Mouse (Mus musculus) liver (tissue): ENCODE data around the gene Il34.

ENCODE experiments used
- DNase-seq: peaks from one replicate; pipeline ENCODE4 v3.0.0-alpha.2; 2020; ENCODE audit warnings: mixed read lengths

The Il34 gene

GRCm38 (mm10) chr8:110810481-110811065 lies 4.8 kb upstream of the Il34 start:
- no peak for DNase-seq

DNA sequence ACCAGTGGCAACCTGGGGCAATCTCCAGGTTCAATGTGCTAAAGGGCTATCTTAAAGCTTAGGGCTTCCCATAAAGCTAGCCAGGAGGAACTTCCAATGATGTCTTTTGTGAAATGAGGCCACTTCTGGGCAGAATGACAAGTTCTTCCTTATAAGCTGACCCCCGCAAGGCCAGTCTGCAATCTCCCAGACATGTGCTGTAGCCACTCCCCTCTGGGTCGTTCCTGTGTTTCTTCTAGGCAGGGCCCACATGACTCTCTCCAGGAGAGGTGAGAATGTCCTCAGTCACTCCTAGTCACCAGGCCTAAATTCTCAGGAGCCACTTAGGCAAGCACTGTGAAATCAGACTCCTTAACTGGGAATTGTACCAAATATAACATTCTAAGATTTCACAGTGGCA lies 4.1 kb upstream of the Il34 start:
- DNase-seq = no peak

DNA sequence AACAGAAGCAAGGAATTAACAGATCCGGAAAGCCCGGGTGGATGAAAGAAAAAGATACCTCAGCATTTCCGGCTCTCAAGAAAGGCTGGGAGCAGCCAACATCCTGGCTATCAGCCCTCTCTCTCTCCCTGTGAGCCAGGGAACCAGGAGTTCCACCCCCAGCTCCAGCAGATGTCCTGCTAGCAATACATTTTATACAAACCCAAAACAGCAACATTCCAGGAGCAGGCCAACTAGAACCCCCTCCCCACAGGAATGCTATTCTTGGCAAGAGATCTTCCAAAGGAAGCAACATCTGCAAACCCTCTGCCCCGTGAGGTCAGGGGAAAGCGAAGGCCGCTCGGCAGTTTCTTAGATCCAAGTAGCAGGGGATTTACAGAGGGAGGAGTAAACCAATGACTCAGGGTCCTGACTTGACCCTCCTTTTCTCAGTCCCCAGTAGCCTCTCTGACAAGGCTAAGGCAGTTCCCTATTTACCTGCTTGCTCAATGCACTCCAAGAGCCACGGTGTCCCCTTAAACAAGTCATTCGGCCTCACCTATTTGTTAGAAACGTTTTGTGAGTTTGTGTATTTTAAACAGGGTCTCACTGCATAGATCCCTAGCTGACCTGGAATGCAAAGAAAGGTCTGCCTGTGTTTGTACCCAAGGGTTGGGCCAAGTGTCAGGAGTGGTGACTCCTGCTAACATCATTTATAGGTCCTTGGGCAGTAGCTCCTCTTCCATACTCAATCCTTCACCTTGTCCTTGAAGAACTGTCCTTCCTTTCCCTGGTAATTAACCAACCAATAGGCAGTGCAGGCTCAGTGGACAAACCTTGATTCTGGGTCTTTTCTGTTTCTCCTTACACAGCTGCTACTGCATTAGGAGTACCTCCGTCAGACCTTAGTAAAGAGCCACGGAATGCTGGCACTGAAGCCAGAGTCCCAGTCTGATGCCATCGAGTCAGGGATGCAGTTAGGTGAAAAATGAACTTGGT lies 3.1 kb upstream of the Il34 start:
- DNase-seq = peak; percentile 26

DNA sequence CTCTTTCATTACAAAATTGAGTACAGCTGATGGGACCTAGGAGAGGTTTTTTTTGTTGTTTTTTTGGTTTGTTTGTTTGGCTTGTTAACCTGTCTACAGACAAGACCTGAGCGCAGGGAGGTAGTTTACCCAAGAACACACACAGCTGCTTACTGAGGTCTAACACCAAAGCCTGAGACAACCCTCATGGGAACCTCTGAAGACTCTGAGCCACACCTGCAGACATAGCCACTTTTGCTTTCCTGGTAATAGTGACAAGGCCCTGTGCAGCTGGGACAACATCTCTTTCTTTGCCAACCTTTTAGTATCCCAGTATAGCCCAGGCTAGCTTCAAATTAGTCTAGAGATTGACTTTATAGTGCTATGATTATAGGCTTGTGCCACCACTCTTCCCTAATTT lies 422 bp upstream of the Il34 start:
- no peak for DNase-seq

- no peak for DNase-seq
These were observed 754 bp downstream of the Il34 start for GRCm38 (mm10) chr8:110804825-110805514.

- no peak for DNase-seq
These were observed 1.9 kb downstream of the Il34 start for GRCm38 (mm10) chr8:110803856-110804255.

- no peak for DNase-seq
These were observed 2.7 kb downstream of the Il34 start for GRCm38 (mm10) chr8:110802988-110803387.

DNA sequence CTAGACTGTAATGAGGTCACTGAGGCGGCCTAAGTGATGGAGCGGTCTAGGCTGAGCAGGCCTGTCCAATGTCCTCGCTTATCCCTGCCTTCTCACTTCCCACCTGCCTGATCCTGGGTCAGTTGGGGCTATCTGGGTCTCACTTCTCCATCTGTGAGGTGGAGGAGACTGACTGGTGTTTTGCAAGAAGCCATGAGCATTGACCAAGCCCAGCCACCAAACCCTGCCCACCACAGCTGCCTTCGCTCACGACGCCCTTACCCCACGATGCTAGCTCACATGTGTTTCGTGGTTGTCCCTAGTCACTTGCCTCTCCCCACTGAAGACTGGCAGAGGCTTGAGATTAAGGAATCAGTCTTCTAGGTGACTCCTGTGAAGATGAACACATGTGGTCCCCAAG lies 8.6 kb downstream of the Il34 start:
- no peak for DNase-seq

DNA sequence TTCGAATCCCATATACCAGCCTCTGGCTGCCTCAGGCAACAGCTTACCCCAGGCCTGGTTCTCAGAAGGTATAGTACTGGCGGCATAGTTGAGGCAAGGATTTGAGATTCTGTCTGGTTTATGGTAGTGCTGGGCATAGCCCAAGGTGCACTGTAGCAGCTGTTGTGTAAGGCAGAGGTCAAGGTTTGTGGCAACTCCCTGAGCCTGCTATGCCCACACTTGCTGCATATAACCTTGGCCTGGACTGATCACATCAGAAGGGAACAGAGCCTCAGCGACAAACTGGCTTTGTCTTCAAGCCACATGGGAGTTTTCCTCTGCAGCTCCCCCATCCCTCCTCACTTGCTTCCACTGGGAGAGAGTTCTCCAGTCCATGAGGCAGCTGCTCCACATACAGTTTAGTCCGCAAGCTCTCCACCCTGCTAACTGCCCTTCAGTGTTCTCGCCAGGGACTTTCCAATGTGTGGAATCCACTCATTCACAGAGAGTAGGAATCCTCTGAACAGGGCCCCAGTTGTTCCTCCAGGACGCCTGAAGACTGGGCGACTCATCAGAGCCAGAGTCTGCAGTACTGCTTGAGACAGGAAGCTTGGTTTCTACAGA lies 11.3 kb downstream of the Il34 start:
- no peak for DNase-seq

DNA sequence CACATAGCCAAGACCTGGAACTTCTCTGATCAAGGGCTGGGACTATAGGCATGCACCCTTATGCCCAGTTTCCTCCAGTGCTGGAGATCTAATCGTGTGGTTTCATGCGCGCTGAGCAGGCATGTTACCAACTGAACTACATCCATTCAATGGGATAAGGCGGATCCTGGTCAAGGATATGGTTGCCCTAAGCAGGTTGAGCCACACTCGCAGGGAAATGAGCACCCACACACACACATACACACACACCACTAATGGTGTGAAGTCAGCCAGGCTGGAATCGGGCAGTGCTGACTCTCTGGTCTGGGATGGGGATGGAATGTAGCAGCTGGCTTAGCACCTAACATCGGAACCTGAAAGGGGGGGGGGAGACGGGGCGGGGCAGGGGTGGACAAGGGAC lies 11.8 kb downstream of the Il34 start:
- no peak for DNase-seq

DNA sequence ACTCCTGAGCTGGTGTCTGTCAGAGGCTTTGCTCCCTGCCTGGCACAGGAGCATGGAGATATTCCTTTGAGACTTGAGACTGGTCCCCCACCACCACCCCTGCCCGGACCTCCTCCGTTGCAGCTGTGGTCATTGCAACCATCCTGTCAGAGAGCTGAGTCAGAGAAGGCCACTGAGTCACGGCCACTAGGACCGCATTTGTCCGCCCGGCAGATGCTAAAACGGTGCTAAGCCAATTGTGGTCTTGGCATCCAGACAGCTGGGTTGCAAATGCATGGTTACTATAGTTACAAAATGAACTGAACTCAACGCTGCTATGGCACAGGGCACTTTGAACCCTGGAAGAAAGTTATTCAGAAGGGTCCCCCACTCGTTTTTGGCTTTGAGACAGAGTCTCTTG lies 12.2 kb downstream of the Il34 start:
- DNase-seq = no peak

- DNase-seq = no peak
These were observed 13.0 kb downstream of the Il34 start for GRCm38 (mm10) chr8:110792574-110793200.

GRCm38 (mm10) chr8:110791164-110791563 lies 14.6 kb downstream of the Il34 start:
- no peak for DNase-seq

GRCm38 (mm10) chr8:110790270-110790669 lies 15.5 kb downstream of the Il34 start:
- DNase-seq = no peak

- DNase-seq = no peak
These were observed 16.2 kb downstream of the Il34 start for GRCm38 (mm10) chr8:110789571-110789970.

- no peak for DNase-seq
These were observed 16.7 kb downstream of the Il34 start for GRCm38 (mm10) chr8:110788981-110789380.

- DNase-seq = no peak
These were observed 18.2 kb downstream of the Il34 start for GRCm38 (mm10) chr8:110787411-110787954.

DNA sequence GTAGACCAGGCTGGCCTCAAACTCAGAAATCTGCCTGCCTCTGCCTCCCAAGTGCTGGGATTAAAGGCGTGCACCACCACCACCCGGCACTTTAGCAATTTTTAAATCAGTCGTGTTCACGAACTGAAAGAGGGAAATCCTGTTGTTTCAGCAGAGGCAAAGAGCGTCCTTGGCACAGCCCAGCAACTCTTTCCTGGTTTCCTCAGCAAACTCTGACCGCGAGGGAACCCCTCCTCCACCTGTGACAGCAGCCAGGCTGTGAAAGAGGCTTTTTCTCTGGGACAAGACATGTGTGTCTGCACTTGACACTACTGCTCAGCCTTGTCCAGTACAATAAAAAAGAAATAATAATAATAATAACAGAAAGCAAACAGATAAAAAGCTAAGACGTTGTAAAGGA lies 18.8 kb downstream of the Il34 start:
- DNase-seq = no peak

GRCm38 (mm10) chr8:110786501-110786900 lies 19.2 kb downstream of the Il34 start:
- DNase-seq = peak; percentile 36

DNA sequence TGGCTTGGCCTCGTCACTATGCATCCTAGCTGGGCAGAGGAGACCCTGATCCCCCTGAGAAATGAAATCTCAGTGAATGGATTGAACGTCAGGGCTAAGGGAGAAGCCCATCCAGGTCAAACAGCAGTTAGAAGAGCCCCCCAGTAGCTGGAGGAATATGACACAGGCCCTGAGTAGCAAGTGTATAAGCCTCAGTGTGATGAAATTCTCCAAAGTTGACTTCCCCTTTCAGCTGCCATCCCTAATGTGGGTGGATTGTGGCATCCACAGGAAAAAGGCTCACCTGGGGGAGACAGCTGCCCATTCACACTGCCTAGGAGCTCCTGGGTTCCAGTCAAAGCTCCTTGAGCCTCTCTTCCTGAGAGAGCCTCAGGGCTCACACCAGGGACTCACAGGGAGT lies 20.4 kb downstream of the Il34 start:
- DNase-seq = no peak

GRCm38 (mm10) chr8:110779924-110780718 lies 25.6 kb downstream of the Il34 start:
- DNase-seq = no peak

- DNase-seq = no peak
These were observed 29.4 kb downstream of the Il34 start for GRCm38 (mm10) chr8:110776335-110776734.
